Mouse (Mus musculus) testis, adult 2 months (tissue): ENCODE measurements around the gene Olfr643. TPM values are rescaled to one million over a fixed set of nuclear protein-coding genes. Genes with fewer than 3 reads are reported as not detected.

Experiments used
- H3K27ac ChIP-seq: fragments of 200-500 bp; 2 replicates; pipeline ENCODE4 v1.5.1; 2012; ENCODE audit warnings: low read depth, low read length; ENCODE audit not compliant: control insufficient read depth, insufficient read depth
- H3K27me3 ChIP-seq: fragments of 200-500 bp; 2 replicates; pipeline ENCODE4 v1.6.1; 2012; ENCODE audit warnings: mild to moderate bottlenecking, low read length, moderate library complexity; ENCODE audit not compliant: control insufficient read depth, insufficient read depth
- H3K36me3 ChIP-seq: fragments of 200-500 bp; 2 replicates; pipeline ENCODE4 v1.6.1; 2012; ENCODE audit warnings: mild to moderate bottlenecking, low read length; ENCODE audit not compliant: control insufficient read depth, insufficient read depth
- H3K4me1 ChIP-seq: fragments of 200-500 bp; 2 replicates; pipeline ENCODE4 v1.6.1; 2012; ENCODE audit warnings: low read length; ENCODE audit not compliant: control insufficient read depth, insufficient read depth
- H3K4me3 ChIP-seq: fragments of 200-500 bp; 2 replicates; pipeline ENCODE4 v1.5.1; 2012; ENCODE audit warnings: low read depth, mild to moderate bottlenecking, low read length, moderate library complexity, mixed read lengths; ENCODE audit not compliant: control insufficient read depth
- CTCF ChIP-seq: fragments of 200-500 bp; IDR thresholded peaks from 2 replicates; pipeline ENCODE4 v1.5.1; 2012; ENCODE audit warnings: low read depth, mild to moderate bottlenecking, inconsistent platforms, low read length, moderate library complexity; ENCODE audit not compliant: control insufficient read depth, insufficient read depth, insufficient replicate concordance
- POLR2A ChIP-seq: fragments of 200-500 bp; IDR thresholded peaks from 2 replicates; pipeline ENCODE4 v1.6.1; 2012; ENCODE audit warnings: low read depth, mild to moderate bottlenecking, inconsistent platforms, low read length, moderate library complexity; ENCODE audit not compliant: control insufficient read depth
- polyA plus RNA-seq: library from polyadenylated mRNA; depleted of rRNA; stranded (reverse); fragments of >200 nt; gene quantifications from 2 replicates; pipeline ENCODE4 v1.2.3, GENCODE M21; 2012; rRNA removed

Gene Olfr643
- polyA plus RNA-seq = 0.17 and 0.51 TPM in 2 replicates

DNA sequence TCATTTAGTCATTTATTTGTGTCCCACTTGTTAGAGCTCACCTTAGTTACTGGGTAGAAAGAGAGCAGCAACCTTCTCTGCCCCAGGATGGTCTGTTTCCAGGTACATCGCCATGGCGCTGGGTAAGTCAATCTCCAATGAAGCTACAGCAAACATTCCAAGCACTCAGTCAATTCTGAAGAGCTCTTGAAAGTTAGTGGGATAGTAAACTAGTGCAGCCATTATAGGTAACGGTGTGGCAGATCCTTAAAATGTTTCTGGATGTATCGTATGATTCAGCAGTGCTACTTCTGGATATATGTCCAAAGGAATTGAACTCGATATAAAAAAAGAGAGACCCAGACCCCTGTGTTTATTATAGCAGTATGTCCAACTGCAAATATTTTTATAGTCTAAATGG, at the start of gene Olfr643:
TSS of gene Olfr643 (minus strand) at position 101 of the 400 bp plus-strand sequence.
- H3K27me3 ChIP-seq = no peaks in the 10 kb centered on the region
- no peaks in the 10 kb centered on the region for H3K4me1 ChIP-seq
- H3K36me3 ChIP-seq = no peaks in the 10 kb centered on the region
- no peak within 1 kb of the TSS for H3K27ac ChIP-seq
- no peak within 1 kb of the TSS for H3K4me3 ChIP-seq
- TF ChIP-seq POLR2A (no peak), CTCF (no peak)

DNA sequence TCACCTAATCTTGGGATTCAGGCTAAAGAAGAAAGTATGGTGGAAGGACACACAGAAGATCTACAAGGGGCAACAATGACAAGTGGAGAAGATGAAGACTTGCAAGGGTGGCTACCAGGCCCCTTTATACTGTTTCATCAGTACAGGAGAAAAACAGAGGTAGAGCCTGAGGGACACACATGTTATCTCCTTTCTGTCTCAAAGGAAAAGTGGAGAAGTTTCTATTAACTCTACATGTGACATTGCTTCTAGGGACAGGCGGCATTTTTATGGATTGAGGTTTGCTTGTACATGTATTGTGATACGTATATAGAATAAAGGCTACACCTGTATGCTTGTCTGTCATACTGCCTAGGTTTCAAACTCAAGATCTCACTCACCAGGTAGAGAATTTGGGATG, 46.1 kb upstream of the Olfr643 start, which contains the start of gene Olfr648:
TSS of gene Olfr648 (minus strand) at position 101 of the 400 bp plus-strand sequence.
- no peak for TF ChIP-seq CTCF
- TF ChIP-seq POLR2A = no peak
- Histone ChIP-seq H3K4me1 (no peaks in the 10 kb centered on the region), H3K36me3 (no peaks in the 10 kb centered on the region), H3K4me3 (no peak within 1 kb of the TSS), H3K27ac (no peak within 1 kb of the TSS), H3K27me3 (no peaks in the 10 kb centered on the region)

DNA sequence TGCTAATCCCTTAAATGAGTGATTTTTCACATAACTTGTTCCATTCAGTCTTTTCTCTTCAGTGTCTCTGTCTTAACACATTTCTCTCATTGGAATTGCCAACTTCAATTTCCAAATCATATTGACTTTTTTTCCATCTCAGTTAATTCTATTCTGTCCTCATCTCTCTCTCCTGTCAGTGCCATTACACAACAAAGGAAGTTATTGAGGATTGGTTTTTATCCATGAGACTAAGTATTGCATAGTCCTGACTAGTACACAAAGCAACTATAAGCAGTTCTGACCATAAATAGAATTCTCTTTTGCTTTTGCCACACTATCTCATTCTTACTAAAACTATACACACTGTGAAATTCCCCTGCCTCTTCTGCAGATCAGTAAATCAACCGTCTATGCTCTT, 41.9 kb upstream of the Olfr643 start:
- H3K4me3 ChIP-seq = no peak overlapping the region
- TF ChIP-seq POLR2A (no peak), CTCF (no peak)
- H3K27ac ChIP-seq = no peak overlapping the region
- H3K4me1 ChIP-seq = no peaks in the 10 kb centered on the region
- no peaks in the 10 kb centered on the region for H3K27me3 ChIP-seq
- H3K36me3 ChIP-seq = no peaks in the 10 kb centered on the region

DNA sequence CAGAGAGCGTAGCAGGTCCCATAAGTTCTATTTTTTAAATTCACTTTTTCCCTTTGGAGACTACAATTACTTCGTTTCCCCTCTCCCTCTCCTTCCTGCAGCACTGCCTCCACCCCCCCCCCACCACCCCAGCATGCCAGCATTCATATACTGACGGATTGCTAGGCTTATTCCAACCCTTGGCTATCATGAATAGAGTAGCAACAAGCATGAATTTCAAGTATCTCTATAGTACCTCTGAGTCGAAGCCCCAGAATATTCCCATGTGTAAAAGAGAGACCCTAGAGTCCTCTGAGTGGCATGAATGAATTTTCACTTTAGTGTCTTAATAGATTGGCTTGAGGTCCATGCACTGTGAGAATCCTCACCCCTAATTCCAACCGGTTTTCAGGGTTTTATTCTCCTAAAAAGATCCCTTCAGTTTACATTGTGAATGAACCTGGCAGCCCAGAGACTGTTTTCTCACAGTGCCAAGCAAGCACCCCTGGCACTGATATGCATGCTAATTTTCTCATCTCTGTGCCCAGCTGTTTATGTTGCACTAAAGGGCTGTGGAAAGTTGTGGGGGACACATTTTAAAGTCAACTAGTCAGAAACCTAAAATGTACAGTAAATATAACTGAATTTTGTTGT, 41.3 kb upstream of the Olfr643 start:
- Histone ChIP-seq H3K27ac (no peak overlapping the region), H3K27me3 (no peaks in the 10 kb centered on the region), H3K4me1 (no peaks in the 10 kb centered on the region), H3K4me3 (no peak overlapping the region), H3K36me3 (no peaks in the 10 kb centered on the region)
- TF ChIP-seq CTCF (no peak), POLR2A (no peak)

DNA sequence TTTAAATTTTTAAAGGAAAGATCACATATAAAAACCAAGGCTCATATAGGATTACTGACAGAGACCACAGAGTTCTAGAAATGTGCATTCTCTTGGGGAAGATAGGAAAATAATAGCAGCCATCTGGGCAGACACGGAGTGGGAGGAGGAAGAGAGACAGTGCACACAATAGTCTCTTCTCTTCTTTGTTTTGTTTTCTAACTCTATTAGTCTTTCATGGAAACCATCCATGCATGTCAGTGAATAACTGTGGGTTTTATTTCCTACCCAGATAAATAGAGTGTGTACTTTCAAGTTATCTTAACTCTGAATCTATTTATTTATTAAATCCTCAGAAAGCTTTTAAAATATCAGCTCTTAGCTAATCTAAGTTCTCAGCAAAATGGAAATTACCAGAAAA, 37.9 kb upstream of the Olfr643 start:
- H3K4me1 ChIP-seq = no peaks in the 10 kb centered on the region
- H3K4me3 ChIP-seq = no peak overlapping the region
- H3K36me3 ChIP-seq = no peaks in the 10 kb centered on the region
- no peak overlapping the region for H3K27ac ChIP-seq
- H3K27me3 ChIP-seq = no peaks in the 10 kb centered on the region
- no peak for TF ChIP-seq CTCF
- no peak for TF ChIP-seq POLR2A

DNA sequence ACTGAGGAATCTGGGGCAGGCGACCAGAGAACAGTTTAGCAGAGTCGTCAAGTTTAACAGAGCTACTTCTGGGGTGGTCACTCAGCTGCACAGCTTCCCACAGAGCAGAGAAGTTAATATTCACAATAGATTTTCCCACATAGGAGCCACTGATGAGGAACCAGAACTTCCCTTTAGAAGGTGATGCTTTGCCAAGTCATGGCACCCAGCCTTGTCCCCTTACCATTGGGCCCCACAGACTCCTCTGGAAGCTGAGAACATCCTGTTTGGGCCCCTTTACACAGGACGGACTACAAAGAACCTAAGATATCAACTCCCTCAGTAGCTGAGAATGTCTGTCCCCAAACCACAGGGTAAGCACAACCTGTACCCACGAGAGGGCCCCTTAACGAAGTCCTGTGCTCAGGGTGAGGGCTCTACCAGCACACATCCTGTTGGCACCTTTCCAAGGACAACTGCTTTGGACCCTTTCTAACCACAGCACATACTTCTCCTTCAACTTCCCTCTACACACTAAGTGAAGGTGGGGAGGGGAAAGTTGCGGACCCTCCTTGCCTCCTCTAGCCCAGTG, 32.5 kb upstream of the Olfr643 start:
- Histone ChIP-seq H3K27me3 (no peaks in the 10 kb centered on the region), H3K36me3 (no peaks in the 10 kb centered on the region), H3K27ac (no peak overlapping the region), H3K4me3 (no peak overlapping the region), H3K4me1 (no peaks in the 10 kb centered on the region)
- TF ChIP-seq POLR2A (no peak), CTCF (no peak)

DNA sequence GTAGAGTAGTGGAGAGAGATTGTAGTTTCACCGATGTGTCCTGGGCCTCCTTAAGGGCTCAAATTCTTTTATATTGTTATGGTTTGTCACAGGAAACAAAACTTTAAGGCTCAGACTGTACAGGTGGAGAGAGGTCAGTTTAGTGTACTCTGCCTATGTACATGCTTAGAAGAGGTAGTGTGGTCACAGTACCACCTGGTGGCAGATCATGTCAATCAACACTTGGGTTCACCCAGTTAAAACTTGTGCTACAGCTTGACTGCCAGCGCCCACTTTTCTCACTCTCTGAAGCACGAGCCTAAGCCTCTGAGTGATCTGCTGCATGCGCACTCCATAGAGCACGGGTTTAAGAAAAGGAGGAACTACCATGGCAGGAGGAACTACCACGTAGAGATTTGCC, 29.9 kb upstream of the Olfr643 start:
- Histone ChIP-seq H3K4me3 (no peak overlapping the region), H3K27ac (no peak overlapping the region), H3K36me3 (no peaks in the 10 kb centered on the region), H3K27me3 (no peaks in the 10 kb centered on the region), H3K4me1 (no peaks in the 10 kb centered on the region)
- TF ChIP-seq POLR2A (no peak), CTCF (no peak)

DNA sequence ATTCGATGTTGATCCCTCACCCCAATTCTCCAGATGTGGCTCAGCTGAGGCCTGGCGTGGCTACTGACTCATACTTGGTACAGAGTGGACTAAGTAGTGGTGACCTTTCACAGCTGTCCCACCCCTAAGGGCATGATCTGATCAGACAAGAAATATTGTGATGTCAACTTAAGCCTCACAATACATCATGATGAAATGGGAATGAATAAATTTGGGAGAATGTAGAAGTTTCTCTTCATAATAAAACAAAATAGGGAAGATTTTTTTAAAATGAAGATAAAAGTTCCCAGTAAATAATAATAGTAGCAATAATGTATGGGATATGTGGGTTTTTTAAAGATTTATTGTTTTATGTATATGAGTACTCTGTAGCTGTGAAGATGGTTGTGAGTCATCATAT, 13.3 kb upstream of the Olfr643 start, which contains the start of gene Ubqlnl:
TSS of gene Ubqlnl (minus strand) at position 101 of the 400 bp plus-strand sequence.
- peak within 1 kb of the TSS; percentile 80 for H3K4me3 ChIP-seq
- TF ChIP-seq CTCF = no peak
- no peak; the same call in 1 of the 2 replicates for TF ChIP-seq POLR2A
- H3K36me3 ChIP-seq = no peaks in the 10 kb centered on the region

More for the DNA sequence above, 13.3 kb upstream of the Olfr643 start, which contains the start of gene Ubqlnl:
- no peak within 1 kb of the TSS for H3K27ac ChIP-seq
- no peaks in the 10 kb centered on the region for H3K27me3 ChIP-seq
- H3K4me1 ChIP-seq = no peaks in the 10 kb centered on the region
